Mouse (Mus musculus) thymus, postnatal 10 days (tissue): ENCODE results near the gene Abca12.

ENCODE experiments used
- DNase-seq, 2 experiments: peaks; one replicate each; pipeline ENCODE4 v3.0.0; 2021; ENCODE audit warnings: low spot score in 2 of 2

The Abca12 gene

DNA sequence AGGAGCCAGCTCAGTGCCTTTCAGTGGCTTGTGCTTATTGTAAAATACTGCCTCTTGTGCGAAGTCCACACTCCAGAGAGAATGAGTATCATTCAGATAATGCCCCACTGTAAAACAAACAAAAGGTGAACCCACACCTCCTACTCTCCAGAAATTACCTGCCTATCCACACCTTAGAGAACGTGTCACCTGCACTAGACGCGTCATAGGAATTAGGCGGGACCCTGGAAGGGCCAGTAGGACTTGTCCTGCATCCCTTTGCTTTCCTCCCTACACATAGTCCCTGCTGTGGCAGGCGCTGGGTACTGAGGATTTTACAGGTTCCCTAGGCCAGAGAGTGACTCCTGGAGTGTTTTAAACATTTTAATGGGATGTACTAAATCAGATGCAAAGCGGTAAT is at the start of gene Abca12:
Gene Abca12 (minus strand): TSS at position 101 of the 400 bp plus-strand sequence.
- DNase-seq, result no peak

GRCm38 (mm10) chr1:71457961-71458360 is 43.3 kb upstream of the Abca12 start:
- DNase-seq, result no peak

GRCm38 (mm10) chr1:71447424-71447823 is 32.7 kb upstream of the Abca12 start:
- no peak for DNase-seq

- DNase-seq, result no peak
Observed at GRCm38 (mm10) chr1:71421741-71422333, 7.1 kb upstream of the Abca12 start.

- DNase-seq, result no peak
Observed at GRCm38 (mm10) chr1:71418467-71418866, 3.8 kb upstream of the Abca12 start.

DNA sequence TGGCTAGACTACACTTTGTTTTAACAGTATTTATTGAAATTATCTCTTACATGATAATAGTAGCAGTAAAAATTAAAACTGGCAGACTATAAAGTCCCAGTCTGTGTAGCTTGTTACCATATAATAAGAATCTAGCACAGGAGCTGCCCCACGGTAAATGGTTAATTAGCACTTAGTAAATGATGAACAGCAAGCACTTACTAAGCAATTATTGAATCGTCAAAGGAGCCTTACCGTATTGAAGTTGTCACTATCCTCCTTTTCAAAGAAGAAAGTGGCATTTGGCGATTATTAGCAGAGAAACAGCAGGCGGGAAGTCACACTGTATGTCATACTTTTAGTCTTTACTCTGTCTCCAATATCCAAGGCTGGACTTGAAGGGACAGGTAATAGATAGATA is 3.2 kb upstream of the Abca12 start:
- DNase-seq, result no peak

DNA sequence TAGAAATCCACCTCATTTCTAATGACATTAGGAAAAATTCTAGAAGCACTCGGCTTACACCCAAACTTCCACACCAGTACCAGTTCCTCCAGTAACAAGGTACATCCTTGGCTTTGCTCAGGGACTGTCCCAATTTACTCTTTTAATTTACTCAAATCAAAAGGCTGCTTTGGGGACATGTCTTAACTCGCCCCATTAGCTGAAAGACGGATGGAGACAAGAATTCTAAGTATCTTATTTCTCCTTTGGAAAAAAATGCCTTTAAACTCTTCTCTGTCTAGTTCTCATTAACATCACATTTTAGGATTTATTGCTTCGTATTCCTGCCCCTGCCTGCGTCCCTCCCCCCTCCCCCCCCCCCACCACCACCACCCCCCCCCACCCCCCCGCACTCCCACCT is 626 bp downstream of the Abca12 start:
- DNase-seq, result no peak

- no peak for DNase-seq
Observed at GRCm38 (mm10) chr1:71413114-71413513, 1.6 kb downstream of the Abca12 start.

- no peak for DNase-seq
Observed at GRCm38 (mm10) chr1:71407711-71408110, 7.0 kb downstream of the Abca12 start.

DNA sequence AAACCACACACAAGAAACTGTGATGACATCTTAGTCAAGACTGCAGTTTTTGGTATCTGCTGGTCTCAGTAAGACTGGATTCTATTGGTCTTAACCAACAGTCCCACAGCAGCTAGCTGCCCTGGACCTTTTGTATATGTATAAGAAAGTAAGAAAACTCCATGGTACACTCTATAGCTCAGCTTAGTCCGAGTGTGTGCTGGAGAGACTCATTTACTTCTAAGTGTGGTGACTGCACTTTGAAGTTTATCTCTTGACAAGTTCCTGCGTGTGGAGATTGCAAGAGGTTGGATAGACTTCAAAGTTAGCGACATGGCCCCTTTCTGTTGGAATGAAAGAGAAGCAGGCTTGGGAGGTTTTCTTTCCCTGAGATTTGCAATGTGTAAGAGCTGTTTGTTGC is 17.1 kb downstream of the Abca12 start:
- DNase-seq, result no peak

DNA sequence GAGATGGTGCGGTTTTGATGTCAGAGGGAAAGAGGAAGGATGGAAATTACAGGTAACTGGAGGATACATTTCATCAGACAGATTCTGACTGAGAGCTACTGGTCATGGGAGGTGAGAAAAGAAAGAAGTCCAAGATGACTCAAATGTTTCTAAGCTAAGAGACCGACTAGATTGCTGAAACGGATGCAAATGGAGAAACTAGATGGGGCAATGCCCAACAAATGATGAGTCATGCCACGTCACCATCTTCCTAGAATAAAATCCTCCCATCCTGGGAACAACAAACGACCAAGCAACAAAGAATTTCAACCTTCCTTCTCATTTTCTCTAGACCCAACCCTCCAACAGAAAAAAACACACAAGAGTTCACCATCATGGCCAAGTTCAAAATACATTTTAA is 18.6 kb downstream of the Abca12 start:
- no peak for DNase-seq

DNA sequence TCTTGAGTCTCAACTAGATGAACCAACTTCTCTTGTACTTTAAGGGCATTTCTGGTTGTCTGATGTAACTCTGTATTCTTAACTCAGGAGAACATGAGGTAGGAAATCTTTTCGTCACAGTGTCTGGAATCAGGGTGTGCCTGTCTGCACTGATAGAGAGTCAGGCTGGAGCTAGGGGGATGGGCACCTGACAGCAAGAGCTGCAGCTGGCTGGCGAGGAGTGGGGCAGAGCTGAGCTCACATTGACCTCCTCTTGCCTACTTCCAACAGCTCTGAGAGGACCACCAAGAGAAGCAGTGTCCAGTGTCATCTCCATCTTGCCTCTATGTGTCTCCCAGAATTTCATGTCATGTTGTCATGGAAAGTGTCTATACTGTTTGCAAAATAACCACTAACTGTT is 20.5 kb downstream of the Abca12 start:
- DNase-seq, result no peak

- DNase-seq, result no peak
Observed at GRCm38 (mm10) chr1:71393489-71393888, 21.2 kb downstream of the Abca12 start.

DNA sequence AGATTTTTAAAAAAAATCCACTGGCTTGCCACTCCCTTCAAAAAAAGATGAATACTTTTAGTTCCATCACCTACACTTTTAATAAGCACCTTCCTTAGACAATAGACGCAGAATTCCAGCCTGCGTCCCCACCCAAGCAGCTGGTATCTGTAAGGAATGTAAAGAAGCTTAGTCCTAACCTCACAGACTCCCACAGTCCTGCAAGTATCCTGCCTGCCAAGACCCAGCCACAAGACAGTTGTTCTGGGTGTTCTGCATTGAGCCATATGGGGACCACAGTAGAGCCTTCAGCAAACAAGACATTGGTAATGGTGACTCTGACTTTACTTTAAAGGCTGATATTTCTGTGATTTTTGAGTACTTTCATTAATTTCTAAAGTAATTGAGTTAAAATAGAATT is 22.2 kb downstream of the Abca12 start:
- DNase-seq, result no peak

DNA sequence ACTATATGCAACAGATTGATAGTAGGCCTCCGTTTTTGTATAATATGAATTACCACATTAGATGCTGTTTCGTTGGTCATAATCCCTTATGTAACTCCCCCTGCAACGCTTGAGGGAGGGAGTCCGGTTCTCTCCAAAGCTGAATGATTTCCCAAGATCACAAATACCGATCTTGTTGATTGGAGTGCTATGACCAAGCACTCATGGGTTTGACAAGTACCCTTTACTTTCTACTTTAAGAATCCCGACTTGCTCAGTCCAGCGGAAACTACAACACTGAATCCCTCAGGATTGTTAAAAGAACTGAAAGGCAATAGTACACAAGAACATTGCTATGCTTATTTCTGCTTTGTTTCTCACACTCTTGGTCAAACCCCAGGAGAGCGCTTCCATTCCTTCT is 28.1 kb downstream of the Abca12 start:
- no peak for DNase-seq

DNA sequence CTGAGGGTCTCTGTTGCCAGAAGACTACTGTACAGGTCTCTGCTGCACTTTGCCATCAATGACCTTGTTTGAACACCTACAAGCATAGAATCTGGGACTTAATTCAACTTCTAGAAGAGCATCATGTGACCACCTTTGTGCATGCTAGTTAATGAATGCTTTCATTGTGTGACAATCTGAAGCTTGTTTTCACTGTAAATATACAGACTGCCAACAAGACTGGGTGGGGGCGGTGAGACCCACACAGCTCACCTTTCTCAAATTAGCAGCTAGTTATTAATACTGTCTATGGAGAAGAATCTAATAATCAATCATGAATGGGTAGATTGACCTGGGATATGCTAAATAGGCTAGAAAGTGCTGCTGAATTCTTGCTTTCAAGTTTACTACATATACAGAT is 30.6 kb downstream of the Abca12 start:
- DNase-seq, result no peak

DNA sequence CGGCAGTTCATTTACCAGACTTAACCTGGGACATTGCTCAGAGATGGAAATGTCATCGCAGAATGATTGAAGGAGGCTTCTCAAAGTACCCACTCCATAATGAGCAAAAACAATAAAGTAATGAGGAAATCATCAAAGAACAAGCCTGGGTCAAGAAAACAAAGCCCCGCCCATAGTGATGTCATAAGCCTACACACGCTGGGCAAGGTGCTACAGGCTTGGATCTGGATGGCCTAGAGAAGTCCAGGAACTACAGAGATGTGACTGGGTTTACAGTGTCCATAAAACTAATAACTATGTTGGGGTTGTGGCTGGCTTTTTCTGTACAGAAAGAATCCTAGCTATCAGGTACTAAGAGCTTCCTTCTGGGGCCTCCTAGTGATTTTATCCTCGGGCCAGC is 41.6 kb downstream of the Abca12 start:
- no peak for DNase-seq

DNA sequence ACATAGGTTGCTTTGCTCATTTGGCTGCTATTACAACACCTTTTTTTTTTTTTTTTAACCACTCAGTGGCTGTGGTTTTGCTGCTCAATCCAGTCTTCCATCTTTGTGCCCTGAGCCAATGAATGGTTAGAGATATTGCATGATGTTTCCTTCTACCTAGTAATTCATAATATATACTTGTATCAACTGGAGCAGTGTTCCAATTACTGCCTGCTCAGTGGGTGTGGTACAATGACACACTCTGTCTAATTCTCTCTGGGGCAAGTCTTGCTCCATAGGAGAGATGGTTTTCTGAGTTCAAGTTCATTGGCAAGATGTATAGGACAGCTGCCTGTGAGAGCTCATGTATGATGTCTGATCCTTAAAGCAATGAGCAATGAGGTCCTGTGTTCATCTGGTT is 44.4 kb downstream of the Abca12 start:
- DNase-seq, result no peak

- no peak for DNase-seq
Observed at GRCm38 (mm10) chr1:71367770-71368169, 46.9 kb downstream of the Abca12 start.

DNA sequence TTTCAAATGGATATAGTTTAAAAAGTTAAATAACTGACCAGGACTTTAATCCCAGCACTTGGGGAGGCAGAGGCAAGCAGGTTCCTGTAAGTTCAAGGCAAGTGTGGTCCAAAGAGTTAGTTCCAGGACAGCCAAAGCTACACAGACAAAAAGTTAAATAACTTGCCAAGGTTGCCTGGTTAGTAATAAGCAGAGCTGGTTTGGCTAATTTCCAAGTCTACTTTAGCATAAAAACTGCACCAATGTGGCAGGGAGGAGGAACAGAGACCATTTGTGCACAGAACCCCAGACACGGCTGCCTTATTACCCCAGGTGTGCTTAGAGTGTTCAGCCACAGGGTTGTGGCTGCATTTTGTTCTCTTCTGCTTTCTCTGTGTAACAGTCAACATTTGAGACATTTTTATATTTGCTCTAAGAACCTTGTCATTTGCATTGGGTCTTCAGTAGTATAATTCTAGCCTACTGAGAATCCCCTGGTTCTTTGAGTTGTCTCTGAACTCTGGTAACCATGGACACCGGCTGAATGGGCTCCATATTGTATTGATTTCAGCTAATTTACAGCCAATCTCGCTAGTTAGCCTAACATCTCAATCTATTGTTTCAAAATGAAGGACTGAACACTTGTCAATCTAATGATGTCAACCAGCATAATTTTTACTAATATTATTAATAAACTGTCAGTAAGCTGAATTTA is 71.7 kb downstream of the Abca12 start:
- DNase-seq, result no peak

DNA sequence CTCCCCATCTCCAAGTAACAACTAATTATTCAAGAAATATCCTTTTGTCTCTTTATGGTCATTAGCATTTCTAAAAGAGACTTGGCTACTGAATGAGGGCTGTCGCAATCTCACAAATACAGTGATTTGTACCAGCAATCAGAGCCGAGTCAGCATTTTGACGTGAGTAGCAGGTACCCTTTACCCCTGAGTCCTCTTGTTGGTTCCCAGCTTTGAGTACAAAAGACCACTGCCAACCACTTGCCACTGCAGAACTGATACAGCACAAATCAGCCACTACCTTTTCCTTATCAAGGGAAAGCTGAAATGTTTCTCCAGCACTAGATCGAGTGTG is 72.5 kb downstream of the Abca12 start:
- no peak for DNase-seq

GRCm38 (mm10) chr1:71341370-71342260 is 73.1 kb downstream of the Abca12 start:
- no peak for DNase-seq
